Mouse (Mus musculus): ENCODE results near the gene Bglap.
"Not testable (repeated sequence)": the region's sequence is repeated elsewhere in the genome, so short reads cannot be mapped to it uniquely, and the experiment has no call there.

Bglap gene

DNA sequence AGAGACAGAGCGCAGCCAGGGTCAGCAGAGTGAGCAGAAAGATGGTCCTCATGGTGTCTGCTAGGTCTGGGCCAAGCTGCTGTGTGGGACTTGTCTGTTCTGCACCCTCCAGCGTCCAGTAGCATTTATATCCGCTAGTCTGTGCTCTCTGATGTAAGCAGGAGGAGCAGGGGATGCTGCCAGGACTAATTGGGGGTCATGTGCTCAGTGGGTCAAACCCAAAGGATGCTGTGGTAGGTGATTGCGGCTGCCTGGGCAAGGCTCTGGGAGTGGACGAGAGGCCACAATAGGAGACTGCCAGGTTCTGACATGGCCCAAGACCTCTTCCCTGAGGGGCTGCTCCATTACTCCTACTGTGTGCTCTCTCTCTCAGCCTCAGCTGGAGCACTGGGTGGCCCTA lies at the start of gene Bglap:
Bglap (minus strand) TSS at position 101 of the 400 bp plus-strand sequence.
- DNase-seq (ENCODE audit: low read depth in 2 of 2, low spot score in 2 of 2) = no peak

DNA sequence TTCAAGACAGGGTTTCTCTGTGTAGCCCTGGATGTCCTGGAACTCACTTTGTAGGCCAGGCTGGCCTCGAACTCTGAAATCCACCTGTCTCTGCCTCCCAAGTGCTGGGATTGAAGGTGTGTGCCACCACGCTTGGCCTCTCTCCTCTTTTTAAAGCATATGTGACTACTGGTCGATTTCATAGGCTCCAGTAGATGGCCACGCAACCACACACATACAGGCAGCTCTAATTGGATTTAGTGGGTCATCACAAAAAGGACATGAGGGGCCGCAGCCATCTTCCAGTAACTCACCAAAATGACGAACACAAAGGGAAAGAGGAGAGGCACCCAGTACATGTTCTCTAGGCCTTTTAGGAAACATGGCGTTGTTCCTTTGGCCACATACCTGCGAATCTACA lies 44.4 kb upstream of the Bglap start:
- not testable (repeated sequence) for DNase-seq (ENCODE audit: low read depth in 2 of 2, low spot score in 2 of 2)

DNA sequence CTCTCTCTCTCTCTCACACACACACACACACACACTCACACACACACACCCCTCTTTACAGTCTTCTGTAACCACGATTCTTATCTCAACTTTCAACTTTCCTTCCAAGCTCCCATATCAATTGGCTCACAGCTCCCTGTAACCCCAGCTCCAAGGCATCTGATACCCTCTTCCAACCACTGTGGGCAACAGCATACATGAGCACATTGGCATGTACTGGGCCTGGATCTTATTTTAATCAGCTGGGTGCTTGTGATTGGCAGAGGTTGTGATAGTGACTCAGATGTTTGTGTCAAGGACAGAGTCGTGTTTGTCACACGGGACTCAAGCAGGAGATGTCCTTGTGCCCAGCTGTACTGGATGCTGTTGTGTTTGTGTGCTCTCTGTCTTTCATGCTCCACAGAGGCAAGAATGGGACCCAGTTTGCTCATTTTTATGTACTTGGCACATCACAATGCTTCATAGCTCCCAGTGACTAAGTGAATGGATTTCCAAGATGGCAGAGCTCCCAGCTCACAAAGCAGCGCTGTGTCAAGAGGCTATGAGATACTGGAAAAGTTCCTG lies 43.2 kb upstream of the Bglap start:
- no peak for DNase-seq (ENCODE audit: low read depth in 2 of 2, low spot score in 2 of 2)

DNA sequence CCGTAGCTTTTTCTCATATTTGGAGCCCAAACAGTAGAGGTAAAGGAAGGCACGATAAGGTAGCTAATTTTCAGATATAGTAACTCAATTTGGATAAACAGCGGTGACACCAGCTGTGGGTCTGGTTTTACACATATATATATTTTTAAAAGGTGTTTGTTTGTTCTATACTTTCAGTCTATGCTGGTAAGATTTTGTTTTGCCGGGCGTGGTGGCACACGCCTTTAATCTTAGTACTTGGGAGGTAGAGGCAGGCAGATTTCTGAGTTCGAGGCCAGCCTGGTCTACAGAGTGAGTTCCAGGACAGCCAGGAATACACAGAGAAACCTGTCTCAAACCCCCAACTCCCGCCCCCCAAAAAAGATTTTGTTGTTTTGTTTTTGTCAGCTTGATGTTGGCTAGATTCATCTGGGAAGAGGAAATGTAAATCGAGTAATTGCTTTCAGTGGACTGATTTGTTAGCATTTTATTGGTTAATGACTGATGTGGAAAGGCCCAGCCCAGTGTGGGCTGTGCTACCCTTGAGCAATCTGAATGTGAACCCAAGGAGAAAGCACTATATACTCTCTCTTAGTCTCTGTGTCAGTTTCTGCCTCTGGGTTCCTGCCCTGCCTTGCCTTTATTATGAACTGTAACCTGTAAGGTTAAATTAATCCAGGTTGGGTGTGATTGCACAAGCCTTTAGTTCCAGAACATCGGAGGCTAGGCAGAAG lies 41.6 kb upstream of the Bglap start:
- DNase-seq (ENCODE audit: low read depth in 2 of 2, low spot score in 2 of 2) = no peak

DNA sequence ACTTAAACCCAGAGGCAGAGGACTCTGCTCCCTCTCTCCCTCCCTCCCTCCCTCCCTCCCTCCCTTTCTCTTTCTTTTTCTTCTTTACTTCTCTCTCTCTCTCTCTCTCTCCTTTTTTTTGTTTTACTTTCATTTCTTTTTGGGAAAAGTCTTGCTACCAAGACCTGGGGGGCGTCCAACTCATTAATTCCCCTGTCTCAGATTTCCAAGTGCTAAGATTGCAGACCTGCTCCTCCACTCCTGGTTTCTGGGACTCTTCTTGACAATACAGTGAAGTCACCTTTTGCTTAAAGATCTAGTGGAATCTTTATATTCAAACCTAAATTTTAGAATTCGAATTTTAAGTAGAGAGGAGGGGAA lies 41.0 kb upstream of the Bglap start:
- no peak for DNase-seq (ENCODE audit: low read depth in 2 of 2, low spot score in 2 of 2)

DNA sequence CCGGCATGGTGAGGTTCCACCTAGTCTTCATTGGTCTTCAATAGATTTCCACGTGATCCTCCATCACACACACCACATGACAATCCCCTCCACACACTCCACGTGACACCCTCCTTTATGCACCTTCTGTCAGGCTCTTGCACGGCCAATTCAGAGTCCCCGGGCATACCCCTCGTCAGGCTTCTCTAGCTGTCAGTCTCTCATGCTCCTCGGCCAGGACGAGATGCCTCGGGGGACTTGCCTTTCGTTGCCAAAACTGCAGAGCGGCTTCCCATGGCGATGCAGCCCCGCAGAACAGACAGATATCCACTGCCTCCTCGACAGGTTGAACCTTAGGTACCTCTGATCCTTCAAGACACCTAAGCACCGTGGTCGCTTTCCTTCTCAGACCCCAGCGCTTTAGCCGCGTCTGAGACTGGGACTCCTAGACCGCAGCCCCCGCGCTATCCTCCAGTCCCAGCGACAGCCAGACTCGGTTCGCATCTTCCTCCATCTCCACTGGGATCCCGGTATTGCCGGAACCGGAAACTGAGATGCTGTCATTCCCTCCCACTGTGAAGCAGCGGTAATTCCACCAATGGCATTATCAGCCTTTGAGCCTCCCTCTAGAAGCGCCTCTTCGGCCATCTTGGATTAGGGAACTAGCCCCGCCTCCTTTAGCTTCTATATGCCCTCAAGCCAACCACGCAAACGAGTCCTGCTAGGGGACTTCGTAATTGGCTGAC lies 40.5 kb upstream of the Bglap start, which contains the start of gene Slc25a44:
Slc25a44 (minus strand) TSS at position 535 of the 725 bp plus-strand sequence.
- DNase-seq (ENCODE audit: low read depth in 2 of 2, low spot score in 2 of 2) = peak; percentile 86 to 92

DNA sequence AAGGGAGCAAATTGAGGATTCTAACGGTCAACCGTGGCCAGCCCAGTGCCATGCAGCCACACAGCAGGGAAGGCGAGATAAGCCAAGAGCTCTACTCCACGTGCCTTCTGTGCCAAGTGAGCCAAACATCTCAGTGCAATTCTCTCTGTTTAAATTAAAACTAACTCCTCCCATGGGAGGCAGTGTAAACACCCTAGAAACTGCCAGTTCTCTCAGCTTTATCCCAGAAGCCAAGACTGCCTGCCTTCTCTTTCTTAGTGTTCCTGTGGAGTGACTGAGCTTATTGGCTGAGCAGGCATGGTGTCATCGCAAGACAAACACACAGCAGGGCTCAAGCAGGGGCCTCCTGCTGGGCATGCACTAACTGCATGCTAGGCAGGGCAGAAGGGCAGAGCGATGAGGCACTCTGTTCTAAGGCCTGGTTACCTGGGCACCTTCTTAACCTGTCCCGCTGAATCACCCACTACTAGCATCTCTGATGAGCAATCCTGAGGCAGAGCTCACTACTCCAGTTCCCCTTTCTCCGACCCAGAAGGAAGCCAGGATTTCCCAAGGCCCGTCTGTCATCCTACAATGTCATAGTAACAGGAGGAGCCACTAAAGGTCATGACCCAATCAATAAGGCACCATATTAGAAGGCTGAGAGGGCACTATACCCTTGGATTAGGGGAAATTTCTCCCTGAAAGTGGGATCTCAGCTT lies 37.9 kb upstream of the Bglap start:
- DNase-seq (ENCODE audit: low read depth in 2 of 2, low spot score in 2 of 2) = no peak

DNA sequence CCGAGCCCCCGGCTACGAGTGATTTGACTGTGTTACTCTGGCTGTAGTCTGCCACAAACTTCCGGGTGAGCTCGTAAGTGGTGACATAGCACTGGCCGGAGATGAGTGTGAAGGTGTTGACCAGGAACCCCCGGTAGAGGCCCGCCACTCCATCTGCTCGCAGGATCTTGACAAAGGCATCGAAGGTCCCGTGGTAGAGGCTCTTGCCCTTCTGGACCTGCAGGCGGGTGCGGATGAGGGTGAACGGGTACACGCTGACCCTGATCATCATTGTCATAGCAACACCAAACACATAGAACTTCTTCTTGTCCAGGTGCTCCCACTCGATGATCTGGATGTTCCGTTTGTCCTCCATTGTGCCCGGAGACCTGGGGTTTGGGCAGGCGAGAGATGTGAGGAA lies 36.5 kb upstream of the Bglap start:
- no peak for DNase-seq (ENCODE audit: low read depth in 2 of 2, low spot score in 2 of 2)

DNA sequence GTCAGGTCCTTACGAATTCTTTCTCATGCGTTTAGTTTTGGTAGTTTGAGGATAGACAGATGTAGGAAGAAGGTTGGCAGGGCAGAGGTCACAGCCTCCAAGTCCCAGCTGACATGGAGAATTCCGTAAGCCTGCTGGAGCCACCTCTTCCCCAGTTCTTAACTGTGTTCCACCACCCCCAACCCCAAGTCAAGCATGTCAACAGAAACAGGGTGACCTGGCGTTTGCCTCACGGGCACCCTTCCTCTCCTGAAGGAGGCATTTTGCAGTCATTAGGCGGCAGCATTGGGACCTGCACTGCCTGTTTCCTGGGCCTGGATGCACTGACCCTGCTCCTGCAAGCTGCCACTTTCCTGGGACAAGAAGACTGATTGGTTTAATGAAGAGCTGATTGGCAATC lies 33.8 kb upstream of the Bglap start:
- DNase-seq (ENCODE audit: low read depth in 2 of 2, low spot score in 2 of 2) = no peak

DNA sequence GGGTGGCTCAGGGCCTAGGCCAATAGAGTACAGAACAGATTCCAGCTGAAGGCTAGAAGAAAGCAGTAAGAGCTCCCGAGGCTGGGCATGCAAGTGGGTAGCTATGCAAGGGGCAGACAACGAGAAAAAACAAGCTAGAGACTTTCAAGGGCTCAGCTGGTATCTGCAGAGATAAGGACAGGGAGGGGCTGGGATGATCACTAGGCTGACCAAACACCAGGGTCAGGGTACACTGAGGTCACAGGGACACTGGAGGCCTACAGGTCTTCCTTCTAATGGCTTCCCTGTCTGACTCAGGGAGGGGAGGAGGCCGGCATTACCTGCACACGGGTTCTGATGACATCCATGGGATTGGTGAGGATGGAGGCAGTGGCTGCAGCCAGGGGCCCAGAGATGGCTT lies 31.4 kb upstream of the Bglap start:
- no peak for DNase-seq (ENCODE audit: low read depth in 2 of 2, low spot score in 2 of 2)

DNA sequence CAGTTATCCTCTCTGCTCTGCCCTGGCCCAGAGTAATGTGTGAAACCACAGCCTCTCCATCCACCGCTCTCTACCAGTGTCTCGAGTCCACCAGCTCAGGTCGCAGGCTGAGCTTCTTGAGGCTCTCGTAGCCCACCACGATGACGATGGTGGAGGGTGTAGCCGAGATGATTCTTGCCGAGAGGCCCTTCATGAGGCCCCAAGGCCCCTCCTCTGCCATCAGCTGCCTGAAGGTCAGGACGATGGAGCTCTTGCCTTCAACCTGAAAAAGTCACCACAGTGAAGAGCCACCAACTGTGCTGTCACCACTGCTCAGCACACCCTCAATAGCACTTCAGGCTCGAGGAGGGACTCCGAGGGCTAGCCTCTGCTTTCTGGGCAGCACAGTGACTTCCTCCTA lies 28.4 kb upstream of the Bglap start:
- DNase-seq (ENCODE audit: low read depth in 2 of 2, low spot score in 2 of 2) = no peak

DNA sequence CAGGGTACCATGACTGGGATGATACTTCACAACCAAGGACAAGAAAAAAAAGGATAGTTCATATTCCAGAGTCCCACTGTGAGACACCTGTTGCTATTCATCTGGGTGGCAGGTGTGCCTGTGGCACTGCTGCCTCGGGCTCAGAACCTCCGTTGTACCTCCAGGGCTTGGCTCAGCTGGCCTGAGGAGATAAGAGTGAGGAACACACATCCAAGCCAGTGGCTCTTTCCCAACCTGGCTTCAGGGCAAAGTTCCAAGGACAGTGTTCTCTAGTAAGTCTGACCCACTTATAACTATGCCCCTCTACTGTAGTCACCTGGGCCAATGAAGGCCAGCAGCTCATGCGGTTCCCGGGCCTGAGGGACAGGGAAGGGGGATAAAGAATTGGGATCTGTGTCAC lies 27.4 kb upstream of the Bglap start:
- DNase-seq (ENCODE audit: low read depth in 2 of 2, low spot score in 2 of 2) = no peak

DNA sequence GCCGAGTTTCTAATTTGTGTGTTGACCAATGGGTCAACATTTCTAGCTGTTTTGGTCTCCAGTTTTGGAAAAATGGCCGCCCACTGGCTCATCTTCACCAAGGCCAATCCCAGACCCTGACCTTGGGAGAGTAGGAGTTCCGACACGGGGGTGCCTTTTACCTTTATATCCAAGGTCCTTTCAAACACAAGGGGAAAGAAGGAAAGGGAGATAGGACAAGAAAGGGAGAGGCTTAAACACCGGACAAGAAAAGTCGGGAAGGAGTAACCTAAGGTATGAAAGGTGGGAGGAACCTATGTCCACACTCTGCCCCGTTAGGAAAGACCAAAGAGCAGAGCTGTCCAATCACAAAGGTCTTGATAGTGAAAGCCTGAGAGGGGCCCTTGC lies 26.4 kb upstream of the Bglap start:
- no peak for DNase-seq (ENCODE audit: low read depth in 2 of 2, low spot score in 2 of 2)

DNA sequence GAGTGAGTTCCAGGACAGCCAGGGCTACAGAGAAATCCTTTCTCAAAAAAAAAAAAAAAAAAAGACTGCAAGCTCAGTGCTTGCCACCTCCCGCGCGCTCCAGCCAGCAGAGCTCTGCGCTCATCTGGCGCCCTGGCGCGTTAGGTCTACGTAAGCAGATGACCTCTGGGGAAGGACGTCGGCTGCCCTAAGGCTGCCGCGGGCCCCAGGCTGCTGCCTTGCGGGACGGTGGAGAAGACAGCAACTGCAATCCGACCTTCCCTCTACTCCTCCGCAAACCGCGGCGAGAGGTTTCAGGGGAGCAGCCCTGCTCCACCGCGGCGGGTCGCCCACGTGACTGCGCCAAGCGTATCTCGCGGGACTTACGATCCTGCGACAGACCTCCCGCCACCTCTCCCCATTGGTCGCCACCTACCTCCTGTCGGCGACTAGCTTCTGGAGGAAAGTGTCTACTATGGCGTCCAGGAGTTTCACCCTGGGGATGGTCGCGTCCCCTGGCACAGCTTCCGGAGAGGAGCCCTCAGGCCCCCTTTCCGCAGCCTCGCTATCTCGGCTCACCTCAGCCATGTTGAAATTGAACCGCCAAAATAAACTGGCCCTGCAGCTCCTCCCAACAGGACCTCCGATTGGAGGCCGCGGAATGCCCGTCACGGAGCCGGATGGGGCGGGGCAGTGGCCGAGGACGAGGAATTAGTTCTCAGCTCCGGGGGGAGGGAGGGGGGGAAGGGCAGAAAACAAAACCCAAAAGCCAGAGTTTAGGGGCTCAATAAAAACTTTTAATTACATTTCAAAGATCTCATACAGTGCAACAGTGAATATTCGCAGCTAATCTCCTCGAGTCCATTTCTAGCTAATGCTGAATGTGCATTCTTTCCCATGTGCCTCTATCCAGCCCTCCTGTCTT lies 25.7 kb upstream of the Bglap start, which contains the start of gene Pmf1:
Pmf1 (minus strand) TSS at position 591 of the 904 bp plus-strand sequence.
- peak; percentile 83 to 87 for DNase-seq (ENCODE audit: low read depth in 2 of 2, low spot score in 2 of 2)

DNA sequence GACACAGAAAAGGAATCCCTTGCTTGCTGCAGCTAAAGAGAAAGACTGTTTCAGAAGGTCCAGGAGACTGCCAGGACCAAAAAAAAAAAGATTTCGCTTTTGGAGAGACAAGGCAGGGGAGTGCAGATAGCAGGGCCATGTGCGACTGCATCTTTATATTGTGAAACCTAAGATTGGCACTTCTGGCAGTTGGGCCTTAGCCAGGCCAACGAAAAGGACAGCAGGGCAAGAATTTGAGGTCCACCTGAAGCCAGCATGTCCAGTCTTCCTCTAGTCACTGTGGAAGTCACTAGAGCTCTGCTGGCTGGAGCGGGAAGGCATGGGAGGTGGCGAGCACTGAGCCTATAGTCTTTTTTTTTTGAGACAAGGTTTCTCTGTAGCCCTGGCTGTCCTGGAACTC lies 24.7 kb upstream of the Bglap start:
- DNase-seq (ENCODE audit: low read depth in 2 of 2, low spot score in 2 of 2) = no peak

DNA sequence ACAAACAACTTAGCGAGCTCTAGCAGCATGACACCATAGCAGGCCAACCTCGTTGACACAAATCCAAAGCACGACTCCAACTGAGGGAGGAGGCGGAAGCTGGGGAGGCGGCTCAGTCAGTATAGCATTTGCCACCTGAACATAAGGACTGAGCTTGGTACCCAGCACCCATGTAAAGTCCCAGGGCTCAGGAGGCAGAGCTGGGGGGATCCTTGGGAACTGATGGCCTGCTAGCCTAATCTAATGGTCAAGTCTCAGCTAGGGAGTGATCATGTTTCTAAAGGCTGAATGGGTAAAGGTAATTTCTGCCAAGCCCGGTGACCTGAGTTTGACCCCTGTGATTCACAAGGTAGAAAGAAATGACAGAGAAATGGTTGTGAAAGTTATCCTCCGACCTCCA lies 23.3 kb upstream of the Bglap start:
- DNase-seq (ENCODE audit: low read depth in 2 of 2, low spot score in 2 of 2) = no peak

DNA sequence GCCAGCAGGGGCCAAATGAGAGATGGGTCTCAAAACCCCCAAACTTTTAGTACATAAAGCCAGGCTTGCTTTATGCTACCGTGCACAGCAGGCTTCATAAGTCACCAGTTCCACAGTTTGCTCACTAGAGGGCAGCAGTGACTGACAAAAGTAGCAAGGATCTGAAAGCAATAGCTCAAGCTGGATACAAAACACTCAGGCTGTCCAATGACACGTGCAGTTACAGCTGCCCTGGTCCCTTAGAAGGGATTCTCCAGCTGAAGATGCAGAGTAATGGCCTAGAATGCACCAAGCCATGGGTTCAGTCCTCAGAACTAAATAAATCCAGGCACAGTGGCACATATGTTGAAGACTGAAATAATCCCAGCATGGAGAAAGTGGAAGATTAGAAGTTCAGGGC lies 22.8 kb upstream of the Bglap start:
- peak; percentile 59 to 66 for DNase-seq (ENCODE audit: low read depth in 2 of 2, low spot score in 2 of 2)

DNA sequence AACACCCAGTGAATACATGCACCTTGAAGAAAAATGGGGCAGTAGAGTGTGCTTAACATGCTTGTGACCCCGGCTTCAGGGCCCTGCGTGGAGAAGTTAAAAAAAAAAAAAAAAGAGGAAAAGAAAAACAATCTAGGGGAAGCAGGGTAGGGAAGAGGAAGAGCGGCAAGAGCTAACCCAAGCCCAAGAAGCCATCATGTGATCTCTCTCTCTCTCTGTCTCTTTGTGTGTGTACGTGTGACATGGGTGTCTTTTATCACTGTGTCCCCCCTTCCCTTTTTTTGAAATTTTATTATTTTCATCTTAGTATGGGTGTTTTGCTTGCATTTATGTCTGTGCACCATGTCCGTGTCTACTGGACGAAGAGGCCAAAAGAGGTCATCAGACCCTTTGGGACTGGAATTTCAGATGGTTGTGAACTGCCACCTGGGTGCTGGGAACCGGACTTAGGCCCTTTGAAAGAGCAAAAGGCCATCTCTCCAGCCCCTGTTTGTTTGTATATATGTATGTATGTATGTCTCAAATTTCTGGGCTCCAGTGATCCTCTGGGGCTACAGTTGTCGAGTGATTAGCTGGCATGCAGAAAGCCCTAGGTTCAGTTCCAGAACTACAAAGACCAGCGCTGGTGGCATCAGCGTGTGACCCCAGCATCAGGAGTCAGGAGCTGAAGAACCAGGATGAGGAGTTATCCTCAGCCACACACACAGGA lies 19.4 kb upstream of the Bglap start:
- DNase-seq (ENCODE audit: low read depth in 2 of 2, low spot score in 2 of 2) = no peak

DNA sequence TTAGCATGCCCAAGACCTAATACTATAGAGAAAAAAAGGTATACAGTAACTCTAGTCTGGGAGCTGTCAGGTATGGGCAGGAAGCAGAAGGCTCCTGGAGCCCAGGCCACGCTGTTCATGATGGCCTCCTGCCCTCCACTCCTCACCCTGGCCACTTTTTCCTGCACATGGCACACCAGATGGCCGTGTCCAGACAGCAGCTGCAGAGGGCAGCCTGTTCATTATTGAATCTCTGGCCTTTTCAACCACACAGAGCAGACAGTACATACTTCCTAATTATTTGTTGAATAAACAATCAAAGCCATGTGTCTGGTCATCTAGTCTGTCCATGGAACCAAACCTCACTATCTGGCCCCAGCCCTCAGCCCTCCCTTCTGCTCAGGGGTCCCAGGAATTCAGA lies 14.4 kb upstream of the Bglap start:
- no peak for DNase-seq (ENCODE audit: low read depth in 2 of 2, low spot score in 2 of 2)

DNA sequence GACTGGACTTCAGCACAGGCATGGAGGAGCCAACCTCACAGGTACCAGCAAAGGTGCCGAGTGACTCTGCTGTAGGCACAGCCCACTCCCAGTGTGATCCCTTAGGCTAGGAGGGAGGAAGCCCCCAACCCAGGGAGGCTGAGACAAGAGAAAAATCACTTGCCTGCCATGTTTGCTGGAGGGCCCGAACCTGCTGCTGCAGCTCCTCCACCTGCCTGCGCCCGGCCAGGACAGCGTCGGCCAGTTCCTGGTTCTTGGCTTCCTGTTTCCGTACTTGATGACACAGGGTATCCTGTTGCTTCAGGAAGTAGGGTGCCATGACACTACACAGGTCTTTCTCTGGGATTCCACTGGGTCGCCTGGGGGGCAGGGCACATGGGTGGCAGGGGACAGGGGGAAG lies 11.5 kb upstream of the Bglap start:
- DNase-seq (ENCODE audit: low read depth in 2 of 2, low spot score in 2 of 2) = no peak
